Mouse (Mus musculus) neural tube, embryonic 12.5 days (tissue): ENCODE data around the gene Gca. TPM values are rescaled to one million over a fixed set of nuclear protein-coding genes. Genes with fewer than 3 reads are reported as not detected.
"Not testable (repeated sequence)": the region's sequence is repeated elsewhere in the genome, so short reads cannot be mapped to it uniquely, and the experiment has no call there.

Source experiments
- ATAC-seq: fragments of 200-750 bp; cut with Nextera tagmentation; 2 replicates; pipeline ENCODE4 v1.8.0; 2017; ENCODE audit warnings: low read depth, mild to moderate bottlenecking, moderate TSS enrichment, moderate library complexity; ENCODE audit not compliant: low FRiP score
- H3K27ac ChIP-seq: fragments of 300-500 bp; sonication (generic); 2 replicates; pipeline ENCODE4 v1.5.1; 2016
- H3K27me3 ChIP-seq: fragments of 300-500 bp; sonication (generic); replicated peaks from 2 replicates; pipeline ENCODE4 v1.6.1; 2016; ENCODE audit warnings: mild to moderate bottlenecking
- H3K36me3 ChIP-seq: fragments of 300-500 bp; sonication (generic); 2 replicates; pipeline ENCODE4 v1.6.1; 2016; ENCODE audit warnings: mild to moderate bottlenecking
- H3K4me1 ChIP-seq: fragments of 300-500 bp; sonication (generic); 2 replicates; pipeline ENCODE4 v1.6.1; 2016
- H3K4me2 ChIP-seq: fragments of 300-500 bp; sonication (generic); replicated peaks from 2 replicates; pipeline ENCODE4 v1.6.1; 2016; ENCODE audit warnings: mild to moderate bottlenecking
- H3K4me3 ChIP-seq: fragments of 300-500 bp; sonication (generic); 2 replicates; pipeline ENCODE4 v1.5.1; 2016
- H3K9ac ChIP-seq: fragments of 300-500 bp; sonication (generic); 2 replicates; pipeline ENCODE4 v1.6.1; 2016; ENCODE audit warnings: mild to moderate bottlenecking
- H3K9me3 ChIP-seq: fragments of 300-500 bp; sonication (generic); 2 replicates; pipeline ENCODE4 v1.6.1; 2016; ENCODE audit warnings: mild to moderate bottlenecking
- WGBS: fragments of 180-500 bp; shearing (Covaris S2); methylation state at CpG from one replicate; pipeline ENCODE4 v1.1.7; 2016; 5-methylcytosine and 5-hydroxymethylcytosine counted together
- polyA plus RNA-seq: library from polyadenylated mRNA; unstranded; fragments of >200 nt; fragmentation: Nextera tagmentation; extraction: Ambion mirVana; gene quantifications from 2 replicates; pipeline ENCODE4 v1.2.1, GENCODE M21; 2016

The Gca gene
- polyA plus RNA-seq, 1 experiment from 2014 or later, result 1.9 TPM

- no peak for ATAC-seq
- 91% methylated on average over 5 of the region's 5 CpGs for WGBS
- no peaks in the 10 kb centered on the region for H3K4me1 ChIP-seq
Observed at GRCm38 (mm10) chr2:62672788-62673187, 8.7 kb downstream of the Gca start.

DNA sequence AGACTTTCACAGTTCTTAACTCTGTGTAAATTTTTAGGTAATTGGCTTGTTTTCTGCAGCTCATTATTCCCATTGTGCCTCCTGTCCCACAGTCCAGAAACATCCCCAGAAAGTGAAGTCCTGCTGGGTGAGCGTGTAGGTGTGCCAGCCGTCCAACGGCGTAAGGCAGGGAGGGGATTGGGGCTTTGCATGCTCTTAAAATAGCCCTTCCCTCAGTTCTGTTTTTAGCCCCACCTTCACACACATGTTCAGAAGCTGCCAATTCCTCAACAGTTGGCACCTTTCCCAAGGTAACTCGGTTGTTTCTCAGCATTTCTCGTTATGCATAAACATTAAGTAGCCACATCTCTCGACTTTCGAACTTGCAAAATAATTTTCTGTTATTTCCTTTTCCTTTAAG, 17.6 kb downstream of the Gca start:
- Histone ChIP-seq H3K4me3 (no peak overlapping the region), H3K36me3 (no peaks in the 10 kb centered on the region), H3K9ac (no peak overlapping the region), H3K4me1 (no peaks in the 10 kb centered on the region), H3K4me2 (no peak overlapping the region), H3K27me3 (no peaks in the 10 kb centered on the region), H3K27ac (no peak overlapping the region), H3K9me3 (no peaks in the 10 kb centered on the region)
- no peak for ATAC-seq
- WGBS, result 82% methylated on average over 8 of the region's 8 CpGs

More at GRCm38 (mm10) chr2:62672788-62673187, 8.7 kb downstream of the Gca start:
- no peaks in the 10 kb centered on the region for H3K9me3 ChIP-seq
- H3K36me3 ChIP-seq, result no peaks in the 10 kb centered on the region
- no peak overlapping the region for H3K4me2 ChIP-seq
- H3K4me3 ChIP-seq, result no peak overlapping the region
- H3K27me3 ChIP-seq, result no peaks in the 10 kb centered on the region
- H3K9ac ChIP-seq, result no peak overlapping the region
- no peak overlapping the region for H3K27ac ChIP-seq

DNA sequence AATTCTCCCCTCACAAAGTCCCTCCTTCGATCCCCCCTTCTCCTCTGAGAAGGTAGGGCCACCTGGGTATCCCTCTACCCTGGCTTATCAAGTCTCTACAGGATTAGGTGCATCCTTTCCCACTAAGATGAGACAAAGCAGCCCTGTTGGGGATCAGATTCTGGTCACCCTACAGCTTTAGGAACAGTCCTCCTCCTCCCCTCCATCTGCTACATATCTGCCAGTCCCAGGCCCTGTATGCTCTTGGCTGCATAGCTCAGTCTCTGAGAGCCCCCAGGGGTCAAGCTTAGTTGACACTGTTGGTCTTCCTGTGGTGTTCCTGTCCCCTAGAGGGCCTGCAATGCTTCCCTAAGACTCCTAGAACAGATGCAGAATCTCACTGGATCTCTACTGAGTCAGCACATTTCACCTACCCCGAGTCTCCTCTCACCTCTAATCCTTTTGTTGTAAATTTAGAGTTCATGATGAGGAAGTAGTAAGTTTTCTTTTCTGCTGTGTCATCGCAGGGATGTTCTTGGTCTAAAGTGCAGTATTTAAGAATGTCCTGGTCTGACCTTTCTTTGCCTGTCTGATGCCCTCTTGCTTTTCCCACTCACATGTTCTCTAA, 21.0 kb downstream of the Gca start:
- Histone ChIP-seq H3K4me2 (no peak overlapping the region), H3K27ac (no peak overlapping the region), H3K4me3 (no peak overlapping the region), H3K36me3 (no peaks in the 10 kb centered on the region), H3K9me3 (no peaks in the 10 kb centered on the region), H3K9ac (no peak overlapping the region), H3K27me3 (no peaks in the 10 kb centered on the region), H3K4me1 (no peaks in the 10 kb centered on the region)
- 64% methylated on average over 3 of the region's 3 CpGs for whole genome bisulfite sequencing
- ATAC-seq, result no peak

DNA sequence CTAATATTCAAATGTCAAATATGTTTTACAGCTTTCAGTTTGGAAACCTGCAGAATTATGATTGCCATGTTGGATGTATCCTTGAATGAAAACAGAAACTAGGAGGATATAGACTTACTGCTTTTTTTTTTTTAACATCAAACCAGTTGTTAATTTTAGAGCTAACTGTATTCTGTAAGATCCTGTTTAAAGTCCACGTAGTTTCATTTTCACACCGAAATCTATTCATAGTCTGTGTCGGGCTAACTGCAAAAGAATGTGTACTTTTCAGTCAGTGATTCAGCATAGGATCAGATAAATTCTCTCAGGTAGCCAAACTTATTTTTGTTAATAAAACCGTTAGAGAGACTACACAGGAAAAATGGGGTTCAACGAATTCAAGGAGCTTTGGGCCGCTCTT, 21.8 kb downstream of the Gca start:
- Histone ChIP-seq H3K4me1 (no peaks in the 10 kb centered on the region), H3K9me3 (no peaks in the 10 kb centered on the region), H3K4me2 (no peak overlapping the region), H3K27ac (no peak overlapping the region), H3K4me3 (no peak overlapping the region), H3K36me3 (no peaks in the 10 kb centered on the region), H3K9ac (no peak overlapping the region), H3K27me3 (no peaks in the 10 kb centered on the region)
- whole genome bisulfite sequencing, result 88% methylated on average over 6 of the region's 6 CpGs
- ATAC-seq, result no peak

- Histone ChIP-seq H3K36me3 (no peaks in the 10 kb centered on the region), H3K9ac (no peak overlapping the region), H3K4me2 (no peak overlapping the region), H3K27me3 (no peaks in the 10 kb centered on the region), H3K4me1 (no peaks in the 10 kb centered on the region), H3K27ac (no peak overlapping the region), H3K4me3 (no peak overlapping the region), H3K9me3 (no peaks in the 10 kb centered on the region)
- no peak for ATAC-seq
- 89% methylated on average over 3 of the region's 3 CpGs for WGBS
Observed at GRCm38 (mm10) chr2:62706313-62706712, 42.2 kb downstream of the Gca start.

GRCm38 (mm10) chr2:62709633-62710032, 45.5 kb downstream of the Gca start:
- ATAC-seq, result no peak
- WGBS, result 79% methylated on average over 1 of the region's 1 CpGs

GRCm38 (mm10) chr2:62714362-62714761, 50.3 kb downstream of the Gca start:
- not testable (repeated sequence) for H3K27ac ChIP-seq, H3K27me3 ChIP-seq, H3K4me2 ChIP-seq, H3K9me3 ChIP-seq, H3K36me3 ChIP-seq, H3K4me3 ChIP-seq, ATAC-seq, H3K9ac ChIP-seq, H3K4me1 ChIP-seq
- 98% methylated on average over 4 of the region's 4 CpGs for WGBS

More at GRCm38 (mm10) chr2:62709633-62710032, 45.5 kb downstream of the Gca start:
- Histone ChIP-seq H3K4me2 (no peak overlapping the region), H3K27me3 (no peaks in the 10 kb centered on the region), H3K4me1 (no peaks in the 10 kb centered on the region), H3K27ac (no peak overlapping the region), H3K36me3 (no peaks in the 10 kb centered on the region), H3K9me3 (no peaks in the 10 kb centered on the region), H3K9ac (no peak overlapping the region), H3K4me3 (no peak overlapping the region)

GRCm38 (mm10) chr2:62715260-62715659, 51.2 kb downstream of the Gca start:
- Histone ChIP-seq H3K9me3 (no peaks in the 10 kb centered on the region), H3K4me1 (no peaks in the 10 kb centered on the region), H3K27ac (no peak overlapping the region), H3K4me3 (no peak overlapping the region), H3K36me3 (no peaks in the 10 kb centered on the region), H3K9ac (no peak overlapping the region), H3K4me2 (no peak overlapping the region), H3K27me3 (no peaks in the 10 kb centered on the region)
- ATAC-seq, result no peak
- 92% methylated on average over 4 of the region's 4 CpGs for WGBS

GRCm38 (mm10) chr2:62717270-62717669, 53.2 kb downstream of the Gca start:
- no peak overlapping the region for H3K4me2 ChIP-seq
- H3K4me3 ChIP-seq, result no peak overlapping the region
- H3K4me1 ChIP-seq, result no peaks in the 10 kb centered on the region
- H3K9me3 ChIP-seq, result no peaks in the 10 kb centered on the region
- no peak overlapping the region for H3K9ac ChIP-seq
- 91% methylated on average over 6 of the region's 6 CpGs for WGBS
- H3K36me3 ChIP-seq, result no peaks in the 10 kb centered on the region
- no peak for ATAC-seq
- no peak overlapping the region for H3K27ac ChIP-seq
- no peaks in the 10 kb centered on the region for H3K27me3 ChIP-seq

DNA sequence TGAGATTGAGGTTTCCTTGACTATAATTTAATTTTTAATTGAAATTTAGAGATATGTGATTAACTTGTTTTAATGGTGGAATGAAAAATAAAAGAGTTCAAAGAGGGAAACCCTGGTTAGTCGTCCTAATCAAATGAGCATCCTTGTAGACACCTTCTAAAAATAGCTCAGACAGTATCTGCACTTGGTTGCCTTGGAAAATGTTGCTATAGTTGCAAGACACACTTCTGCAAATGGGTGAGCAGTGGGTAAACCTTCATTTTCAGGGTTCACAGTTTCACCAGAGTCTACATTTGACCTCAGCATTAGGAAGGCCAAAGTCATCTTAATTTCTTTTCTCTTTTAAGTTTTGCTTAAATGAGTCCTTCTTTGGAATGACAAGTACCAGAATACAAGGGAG, 54.3 kb downstream of the Gca start:
- Histone ChIP-seq H3K36me3 (no peaks in the 10 kb centered on the region), H3K9me3 (no peaks in the 10 kb centered on the region), H3K4me1 (no peaks in the 10 kb centered on the region), H3K27ac (no peak overlapping the region), H3K4me3 (no peak overlapping the region), H3K27me3 (no peaks in the 10 kb centered on the region), H3K9ac (no peak overlapping the region), H3K4me2 (no peak overlapping the region)
- 62% methylated on average over 1 of the region's 1 CpGs for WGBS
- no peak for ATAC-seq

DNA sequence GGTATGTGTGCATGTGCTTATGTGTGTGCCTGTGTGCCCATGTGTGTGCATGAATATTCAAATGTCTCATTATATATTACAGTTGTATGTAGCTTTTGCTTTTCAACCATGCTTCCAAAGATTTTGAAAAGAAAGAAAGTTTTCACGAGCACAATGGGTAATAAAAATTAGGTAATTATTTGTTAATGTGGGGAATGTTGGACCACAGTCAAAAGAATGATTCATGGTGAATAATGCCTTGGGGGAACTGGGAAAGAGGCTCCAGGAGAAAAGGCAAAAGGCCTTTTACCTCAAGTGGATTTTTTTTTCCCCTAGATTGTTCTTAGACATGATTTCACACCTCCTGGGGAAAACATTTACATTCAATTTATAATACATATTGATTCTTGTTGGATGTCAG, 61.9 kb downstream of the Gca start:
- Histone ChIP-seq H3K27ac (no peak overlapping the region), H3K9me3 (no peaks in the 10 kb centered on the region), H3K4me2 (no peak overlapping the region), H3K9ac (no peak overlapping the region), H3K4me1 (no peaks in the 10 kb centered on the region), H3K36me3 (no peaks in the 10 kb centered on the region), H3K4me3 (no peak overlapping the region), H3K27me3 (no peaks in the 10 kb centered on the region)
- 51% methylated on average over 1 of the region's 1 CpGs for WGBS
- ATAC-seq, result no peak

DNA sequence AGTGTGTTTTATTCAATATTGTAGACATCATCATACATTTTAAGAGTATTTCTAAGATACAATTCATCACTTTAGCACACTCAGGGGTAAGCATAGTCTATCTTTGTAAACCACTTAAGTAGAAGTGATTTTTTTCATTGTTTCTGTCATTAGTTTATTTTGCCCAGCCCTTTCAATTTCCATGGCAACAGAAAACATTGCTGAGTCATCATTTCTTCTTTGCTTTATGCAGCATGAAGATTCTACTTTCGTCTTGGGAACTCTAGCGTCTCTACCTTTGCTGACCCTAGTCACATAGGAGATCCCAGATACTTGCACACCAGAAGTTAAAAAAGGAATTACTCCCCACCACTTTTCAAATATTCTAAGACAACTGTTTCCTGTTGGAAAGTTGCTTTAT, 63.6 kb downstream of the Gca start:
- no peak overlapping the region for H3K27ac ChIP-seq
- H3K9ac ChIP-seq, result no peak overlapping the region
- no peaks in the 10 kb centered on the region for H3K27me3 ChIP-seq
- no peak overlapping the region for H3K4me3 ChIP-seq
- H3K36me3 ChIP-seq, result no peaks in the 10 kb centered on the region
- H3K4me1 ChIP-seq, result no peaks in the 10 kb centered on the region
- ATAC-seq, result no peak
- 85% methylated on average over 2 of the region's 2 CpGs for WGBS
- no peak overlapping the region for H3K4me2 ChIP-seq
- no peaks in the 10 kb centered on the region for H3K9me3 ChIP-seq

DNA sequence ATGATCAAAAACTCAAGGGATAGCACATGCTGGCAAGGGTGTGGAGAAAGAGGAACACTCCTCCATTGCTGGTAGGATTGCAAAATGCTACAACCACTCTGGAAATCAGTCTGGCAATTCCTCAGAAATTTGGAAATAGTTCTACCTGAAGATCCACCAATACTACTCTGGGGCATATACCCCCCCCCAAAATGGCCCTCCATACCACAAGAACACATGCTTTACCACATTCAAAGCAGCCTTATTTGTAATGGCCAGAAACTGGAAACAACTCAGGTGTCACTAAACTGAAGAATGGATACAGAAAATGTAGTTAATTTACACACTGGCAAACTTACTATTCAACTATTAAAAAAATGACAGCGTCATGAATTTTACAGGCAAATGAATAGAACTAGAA, 66.6 kb downstream of the Gca start:
- Histone ChIP-seq H3K9me3 (no peaks in the 10 kb centered on the region), H3K9ac (no peak overlapping the region), H3K4me1 (no peaks in the 10 kb centered on the region), H3K27me3 (no peaks in the 10 kb centered on the region), H3K36me3 (no peaks in the 10 kb centered on the region), H3K27ac (no peak overlapping the region), H3K4me2 (no peak overlapping the region), H3K4me3 (no peak overlapping the region)
- no peak for ATAC-seq
- WGBS, result 79% methylated on average over 1 of the region's 1 CpGs
